Mouse (Mus musculus) common myeloid progenitor, adult 5-6 weeks (primary cell): ENCODE measurements around the gene Zscan10. TPM values are rescaled to one million over a fixed set of nuclear protein-coding genes. Genes with fewer than 3 reads are reported as not detected.

ENCODE experiments used
- ATAC-seq: replicated peaks from 2 replicates; pipeline ENCODE4 v1.8.0; 2016; ENCODE audit warnings: low read depth, mild to moderate bottlenecking, moderate TSS enrichment, inconsistent platforms; ENCODE audit not compliant: poor library complexity, severe bottlenecking
- total RNA-seq: library from RNA; stranded (forward); fragments of 200-1000, 187-1606 nt; gene quantifications from 2 replicates; pipeline ENCODE4 v1.2.3, GENCODE M21; 2017

Gene Zscan10
- total RNA-seq, 1 experiment from 2014 or later: not detected

DNA sequence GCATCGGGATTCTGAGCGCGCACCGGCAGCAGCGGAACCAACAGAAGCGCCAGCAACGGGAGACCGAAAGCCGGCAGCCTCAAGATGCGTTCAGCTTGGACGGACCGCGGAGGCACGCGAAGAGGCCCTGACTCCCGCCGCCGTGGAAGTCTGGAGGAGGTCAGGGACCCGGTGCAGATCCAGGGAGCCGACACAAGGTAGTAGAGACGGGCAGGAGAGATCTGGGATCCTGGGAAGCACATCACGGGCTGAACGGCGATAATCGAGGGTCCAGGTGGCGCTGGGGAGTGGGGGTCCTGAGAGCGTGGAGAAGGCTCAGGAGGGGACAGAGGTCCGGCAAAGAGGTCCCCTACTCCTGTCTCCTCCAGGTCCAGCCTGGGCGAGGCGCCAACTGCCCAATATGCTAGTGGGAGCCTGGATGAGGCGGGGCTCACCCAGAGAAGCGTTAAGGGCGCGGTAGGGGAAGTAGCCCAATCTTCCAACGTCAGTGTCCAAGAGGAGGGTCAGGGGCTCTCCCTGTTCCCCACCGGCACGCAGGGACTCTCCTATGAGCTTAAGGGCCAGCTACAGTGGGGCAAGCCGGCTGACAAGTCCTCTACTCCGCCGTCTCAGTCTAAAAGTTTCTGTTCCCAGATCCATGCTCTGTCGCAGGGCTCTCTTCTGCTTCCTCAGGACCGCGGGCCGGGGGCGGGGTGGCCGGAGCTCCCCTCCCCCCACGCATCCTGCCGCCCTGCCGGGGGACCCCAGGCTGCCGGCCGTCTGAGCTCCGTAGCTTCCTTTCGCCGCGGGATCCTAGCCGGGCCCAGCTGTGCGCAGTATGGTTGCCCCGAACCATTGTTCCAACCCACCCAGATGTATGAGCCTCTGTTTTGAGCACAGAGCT, 44.2 kb downstream of the Zscan10 start, which contains the start of gene Mmp25:
Gene Mmp25 (minus strand): TSS at position 665 of the 883 bp plus-strand sequence.
- peak; percentile 64 for ATAC-seq

DNA sequence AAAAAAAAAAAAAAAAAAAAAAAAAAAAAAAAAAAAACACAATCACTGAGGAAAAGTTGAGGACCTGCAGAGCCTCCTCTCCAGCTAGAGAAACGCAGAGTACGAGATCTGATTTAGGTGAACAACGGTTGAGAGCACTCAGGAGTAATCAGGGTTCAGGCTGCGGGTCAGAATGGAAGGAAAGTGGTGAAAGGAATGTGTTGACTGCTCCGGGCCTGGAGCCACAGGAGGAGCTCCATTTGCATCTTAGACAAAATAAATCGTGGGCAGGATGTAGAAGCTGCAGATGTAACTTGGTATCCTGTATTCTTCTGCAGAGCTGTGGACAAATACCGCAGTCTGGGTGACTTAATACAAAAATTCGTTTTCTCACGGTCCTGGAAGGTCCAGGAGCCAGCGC, 45.2 kb downstream of the Zscan10 start:
- no peak for ATAC-seq

DNA sequence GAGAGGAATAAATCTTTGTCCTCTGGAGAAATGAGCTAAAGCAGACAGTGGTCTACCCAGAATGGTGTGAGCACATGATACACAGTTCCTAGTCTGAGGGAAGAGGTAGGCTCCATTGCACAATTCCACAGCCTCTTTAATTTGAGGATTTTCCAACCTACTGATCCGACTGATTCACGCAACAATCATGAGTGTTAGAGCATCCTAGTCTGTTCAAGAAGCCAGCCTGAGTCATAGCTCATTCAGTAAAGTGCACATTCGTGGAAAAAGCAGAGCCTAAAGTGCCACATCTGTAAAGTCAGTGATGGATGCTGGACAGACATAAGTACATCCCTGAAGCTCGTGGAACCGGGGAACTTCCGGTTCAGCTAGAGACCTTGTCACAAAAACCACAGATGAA, 50.7 kb downstream of the Zscan10 start:
- ATAC-seq: no peak

DNA sequence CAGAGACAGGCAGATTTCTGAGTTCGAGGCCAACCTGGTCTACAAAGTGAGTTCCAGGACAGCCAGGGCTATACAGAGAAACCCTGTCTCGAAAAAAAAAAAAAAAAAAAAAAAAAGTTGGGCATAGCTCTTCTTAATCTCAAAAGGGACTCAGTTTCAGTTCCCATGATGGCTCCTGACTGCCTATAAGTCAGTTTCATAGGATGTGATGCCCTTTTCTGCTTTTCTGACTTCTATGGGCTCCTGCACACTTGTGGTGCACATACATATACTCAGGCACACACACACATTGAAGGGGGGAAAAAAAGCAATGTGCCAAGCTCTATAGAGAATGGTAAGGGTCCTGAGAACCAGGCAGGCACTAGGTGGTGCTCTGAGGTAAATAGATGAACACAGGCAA, 52.7 kb downstream of the Zscan10 start:
- 0 out of 2 replicates have a peak, but pooled peaks have one; percentile 31 for ATAC-seq

DNA sequence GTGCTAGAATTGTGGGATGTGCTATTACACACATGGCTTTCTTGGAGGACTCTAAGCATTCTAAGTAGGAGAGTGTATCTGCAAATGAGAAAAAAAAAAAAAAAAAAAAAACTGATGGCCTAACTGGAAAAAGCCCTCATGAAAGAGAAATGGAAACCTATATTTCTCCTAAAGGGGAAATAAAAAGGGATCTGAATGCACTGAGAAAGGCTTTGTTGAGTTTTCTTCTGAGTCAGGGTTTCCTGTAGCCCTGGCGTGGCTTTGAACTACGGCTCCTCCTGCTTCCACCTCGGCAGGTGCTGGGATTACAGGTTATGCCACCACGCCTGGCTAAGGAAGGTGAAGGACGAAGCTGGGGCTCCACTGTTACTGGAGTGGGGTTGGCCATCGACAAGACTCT, 53.3 kb downstream of the Zscan10 start:
- ATAC-seq: peak; percentile 31; the same call in 1 of the 2 replicates

DNA sequence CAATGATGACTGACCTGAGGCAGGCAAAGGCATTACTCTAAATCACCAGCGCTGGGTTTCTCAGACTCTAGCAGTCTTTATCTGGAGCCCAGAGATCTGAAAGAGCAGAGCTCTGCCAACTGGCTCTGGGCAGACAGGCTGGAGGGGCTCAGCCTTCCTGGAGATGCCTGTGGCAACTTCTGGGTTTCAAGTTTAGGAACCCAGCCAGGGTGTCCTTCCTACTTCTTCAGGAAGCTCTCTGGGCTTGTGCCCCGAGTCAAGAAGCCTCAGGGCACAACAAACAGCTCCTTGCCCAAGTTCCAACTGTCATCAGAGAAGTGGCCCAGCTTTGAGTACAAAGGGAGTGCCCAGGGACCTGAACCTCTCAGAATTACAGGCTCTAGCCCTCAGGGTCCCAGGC, 53.8 kb downstream of the Zscan10 start:
- peak; percentile 46; the same call in 1 of the 2 replicates for ATAC-seq

DNA sequence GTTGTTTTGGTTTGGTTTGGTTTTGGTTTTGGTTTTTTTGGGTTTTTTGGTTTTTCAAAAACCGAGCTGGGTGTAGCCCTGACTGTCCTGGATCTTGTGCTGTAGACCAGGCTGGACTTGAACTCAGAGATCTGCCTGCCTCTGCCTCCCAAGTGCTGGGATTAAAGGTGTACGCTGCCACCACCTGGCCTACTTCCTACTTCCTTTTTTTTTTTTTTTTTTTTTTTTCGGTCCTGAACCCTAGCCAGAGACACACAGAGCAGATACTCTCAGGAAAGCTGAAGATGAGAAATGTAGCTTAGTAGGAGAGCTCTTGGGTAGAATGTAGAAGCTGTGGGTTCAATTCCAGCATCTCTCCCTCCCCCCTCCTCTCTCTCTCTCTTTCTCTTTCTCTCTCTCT, 57.8 kb downstream of the Zscan10 start:
- no peak for ATAC-seq

DNA sequence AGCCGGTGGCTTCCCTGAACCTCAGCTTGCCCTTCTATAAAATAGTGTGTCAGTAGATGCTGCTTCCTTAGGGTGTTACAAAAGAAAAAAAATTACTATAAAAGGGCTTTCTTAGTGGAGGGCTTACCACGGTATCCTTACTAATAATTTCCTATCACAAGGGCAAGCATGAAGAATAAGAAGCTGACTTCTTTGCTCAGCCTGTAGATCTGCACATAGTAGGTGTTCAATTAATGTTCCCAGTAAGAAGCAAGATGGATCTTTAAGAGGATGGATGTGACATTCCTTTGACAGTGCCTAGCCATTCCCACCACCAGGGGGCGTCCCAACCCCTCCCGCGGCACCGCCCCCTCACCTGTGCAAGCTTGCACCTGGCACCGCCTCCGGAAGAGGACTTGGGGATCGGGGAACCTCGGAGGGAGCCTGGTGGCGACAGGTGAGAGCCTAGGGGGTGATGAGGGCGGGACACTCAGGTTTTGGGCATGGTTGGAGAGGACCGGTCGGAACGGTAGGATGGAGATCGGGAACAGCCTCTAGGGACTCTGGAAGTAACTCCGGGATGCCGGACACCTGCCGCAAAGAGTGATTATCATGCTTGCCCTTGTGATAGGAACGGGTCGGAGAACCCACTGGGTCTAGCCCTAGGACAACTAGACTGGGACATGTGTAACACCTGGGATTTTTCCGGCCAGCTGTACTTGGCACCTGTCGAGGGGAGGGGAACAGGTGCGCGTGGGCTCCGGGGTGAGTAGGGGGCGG, 59.6 kb downstream of the Zscan10 start, which contains the start of gene Bicdl2:
Gene Bicdl2 (plus strand): TSS at position 390 of the 759 bp plus-strand sequence.
- no peak for ATAC-seq

Other genes starting within 250 kb of the Zscan10 start
- not detected in 2 replicates for gene Vmn2r116, start 216.3 kb upstream of the Zscan10 start, total RNA-seq
- gene Vmn2r117, start 121.2 kb upstream of the Zscan10 start, total RNA-seq: not detected in 2 replicates
- 8.9 and 10.1 TPM in 2 replicates for gene Zfp213, start 36.6 kb upstream of the Zscan10 start, total RNA-seq
- gene Zfp13, start 1.4 kb upstream of the Zscan10 start, total RNA-seq: 0.14 and 1.8 TPM in 2 replicates
- 0.24 TPM in 1 of 2 replicates, not detected in the other for gene Mmp25, start 44.4 kb downstream of the Zscan10 start, total RNA-seq
- not detected in 2 replicates for gene Bicdl2, start 59.6 kb downstream of the Zscan10 start, total RNA-seq
- 19.2 and 26.9 TPM in 2 replicates for gene Hcfc1r1, start 72.7 kb downstream of the Zscan10 start, total RNA-seq
- 44.6 and 55.5 TPM in 2 replicates for gene Thoc6, start 73.0 kb downstream of the Zscan10 start, total RNA-seq
- gene Tnfrsf12a, start 76.6 kb downstream of the Zscan10 start, total RNA-seq: 10.1 and 13.2 TPM in 2 replicates
- gene Cldn6, start 78.4 kb downstream of the Zscan10 start, total RNA-seq: 1.3 TPM in 1 of 2 replicates, not detected in the other
- not detected in 2 replicates for gene Cldn9, start 83.2 kb downstream of the Zscan10 start, total RNA-seq
- not detected in 2 replicates for gene 1520401A03Rik, start 121.9 kb downstream of the Zscan10 start, total RNA-seq
- gene Pkmyt1, start 125.5 kb downstream of the Zscan10 start, total RNA-seq: 14.3 and 28.1 TPM in 2 replicates
- gene Paqr4, start 140.0 kb downstream of the Zscan10 start, total RNA-seq: 4.4 and 5.3 TPM in 2 replicates
- not detected in 2 replicates for gene Kremen2, start 145.0 kb downstream of the Zscan10 start, total RNA-seq
- 33.8 and 34.0 TPM in 2 replicates for gene Flywch1, start 170.7 kb downstream of the Zscan10 start, total RNA-seq
- gene Flywch2, start 185.2 kb downstream of the Zscan10 start, total RNA-seq: 0.46 and 4.6 TPM in 2 replicates
- gene Srrm2, start 189.7 kb downstream of the Zscan10 start, total RNA-seq: 234 and 239 TPM in 2 replicates
- 96.2 and 130 TPM in 2 replicates for gene Elob, start 228.3 kb downstream of the Zscan10 start, total RNA-seq
- gene Prss33, start 235.2 kb downstream of the Zscan10 start, total RNA-seq: not detected in 2 replicates
- not detected in 2 replicates for gene Prss32, start 243.0 kb downstream of the Zscan10 start, total RNA-seq
- not detected in 2 replicates for gene Prss41, start 243.3 kb downstream of the Zscan10 start, total RNA-seq